Mouse (Mus musculus): ENCODE results near the gene Nrcam. TPM values are rescaled to one million over a fixed set of nuclear protein-coding genes. Genes with fewer than 3 reads are reported as not detected.

Gene Nrcam
- polyA plus RNA-seq, 2 experiments = 0.06 to 0.23 TPM

- no peak for ATAC-seq (ENCODE audit: insufficient read depth)
- no peak for TF ChIP-seq EP300 (IDR thresholded peaks at IDR 0.05; ENCODE audit: low read depth)
- TF ChIP-seq CTCF (IDR thresholded peaks at IDR 0.05; ENCODE audit: low read depth) = no peak
- DNase-seq (ENCODE audit: low read depth in 3 of 3, low spot score in 3 of 3) = no peak
Measured at GRCm38 (mm10) chr12:44480031-44480419, 151.3 kb downstream of the Nrcam start.

DNA sequence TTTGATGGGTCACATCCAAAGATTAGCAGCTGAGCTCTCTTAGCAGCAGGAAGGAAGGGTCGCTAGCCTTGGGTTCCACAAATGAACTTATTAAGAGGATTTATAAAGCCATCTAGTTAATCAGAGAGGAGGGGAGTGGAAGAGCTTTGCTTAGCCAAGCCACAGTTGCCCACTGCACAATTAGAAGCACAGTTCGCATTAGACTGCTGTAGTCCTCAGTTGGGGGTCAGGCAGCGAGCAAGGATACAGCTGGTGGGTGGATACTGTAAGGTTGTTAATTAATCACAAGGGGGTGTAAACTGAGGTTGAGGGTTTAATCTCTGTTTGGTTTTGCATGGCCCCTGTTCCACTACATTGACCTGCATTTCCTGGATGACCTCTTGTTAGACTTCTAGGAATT lies 152.7 kb downstream of the Nrcam start:
- H3K36me3 ChIP-seq (replicated peaks; ENCODE audit: control insufficient read depth, insufficient read depth, low read depth) = no peaks in the 10 kb centered on the region
- no peak overlapping the region for H3K9ac ChIP-seq (replicated peaks)
- TF ChIP-seq EP300 (IDR thresholded peaks at IDR 0.05; ENCODE audit: low read depth) = no peak
- no peak for TF ChIP-seq CTCF (IDR thresholded peaks at IDR 0.05; ENCODE audit: low read depth)

More at GRCm38 (mm10) chr12:44480031-44480419, 151.3 kb downstream of the Nrcam start:
- no peak overlapping the region for H3K27ac ChIP-seq
- H3K9me3 ChIP-seq (ENCODE audit: control insufficient read depth, low read length) = no peaks in the 10 kb centered on the region
- H3K4me2 ChIP-seq (ENCODE audit: low read depth) = no peak overlapping the region
- H3K4me3 ChIP-seq (ENCODE audit: insufficient read depth in 1 of 2, low read depth in 2 of 2, low read length in 2 of 2) = no peak overlapping the region
- H3K9ac ChIP-seq (replicated peaks) = no peak overlapping the region
- WGBS (ENCODE audit: insufficient replicate concordance) = 55% methylated on average over 2 of the region's 2 CpGs
- no peaks in the 10 kb centered on the region for H3K36me3 ChIP-seq (replicated peaks; ENCODE audit: control insufficient read depth, insufficient read depth, low read depth)
- H3K4me1 ChIP-seq (replicated peaks; ENCODE audit: control insufficient read depth in 2 of 2, insufficient read depth in 2 of 2, low read length in 1 of 2) = no peaks in the 10 kb centered on the region
- H3K27me3 ChIP-seq (ENCODE audit: control insufficient read depth, insufficient read depth, low read length) = no peaks in the 10 kb centered on the region

GRCm38 (mm10) chr12:44492759-44493479 lies 164.2 kb downstream of the Nrcam start:
- Histone ChIP-seq H3K9me3 (ENCODE audit: control insufficient read depth, low read length) (no peaks in the 10 kb centered on the region), H3K27ac (no peak overlapping the region), H3K4me2 (ENCODE audit: low read depth) (no peak overlapping the region), H3K4me3 (ENCODE audit: insufficient read depth in 1 of 2, low read depth in 2 of 2, low read length in 2 of 2) (no peak overlapping the region), H3K9ac (replicated peaks) (no peak overlapping the region), H3K27me3 (ENCODE audit: control insufficient read depth, insufficient read depth, low read length) (no peaks in the 10 kb centered on the region), H3K4me1 (replicated peaks; ENCODE audit: control insufficient read depth in 2 of 2, insufficient read depth in 2 of 2, low read length in 1 of 2) (no peaks in the 10 kb centered on the region), H3K36me3 (replicated peaks; ENCODE audit: control insufficient read depth, insufficient read depth, low read depth) (no peaks in the 10 kb centered on the region)
- ATAC-seq (ENCODE audit: insufficient read depth) (no peak), DNase-seq (ENCODE audit: low read depth in 3 of 3, low spot score in 3 of 3) (no peak)
- WGBS (ENCODE audit: insufficient replicate concordance) = 57% methylated on average over 5 of the region's 5 CpGs
- TF ChIP-seq EP300 (IDR thresholded peaks at IDR 0.05; ENCODE audit: low read depth) (no peak), CTCF (IDR thresholded peaks at IDR 0.05; ENCODE audit: low read depth) (no peak)

More for the DNA sequence above, 152.7 kb downstream of the Nrcam start:
- Histone ChIP-seq H3K4me1 (replicated peaks; ENCODE audit: control insufficient read depth in 2 of 2, insufficient read depth in 2 of 2, low read length in 1 of 2) (no peaks in the 10 kb centered on the region), H3K9me3 (ENCODE audit: control insufficient read depth, low read length) (no peaks in the 10 kb centered on the region), H3K27ac (no peak overlapping the region), H3K27me3 (ENCODE audit: control insufficient read depth, insufficient read depth, low read length) (no peaks in the 10 kb centered on the region), H3K4me2 (ENCODE audit: low read depth) (no peak overlapping the region), H3K4me3 (ENCODE audit: insufficient read depth in 1 of 2, low read depth in 2 of 2, low read length in 2 of 2) (no peak overlapping the region)
- 66% methylated on average over 3 of the region's 3 CpGs for WGBS (ENCODE audit: insufficient replicate concordance)
- DNase-seq (ENCODE audit: low read depth in 3 of 3, low spot score in 3 of 3) (no peak), ATAC-seq (ENCODE audit: insufficient read depth) (no peak)

DNA sequence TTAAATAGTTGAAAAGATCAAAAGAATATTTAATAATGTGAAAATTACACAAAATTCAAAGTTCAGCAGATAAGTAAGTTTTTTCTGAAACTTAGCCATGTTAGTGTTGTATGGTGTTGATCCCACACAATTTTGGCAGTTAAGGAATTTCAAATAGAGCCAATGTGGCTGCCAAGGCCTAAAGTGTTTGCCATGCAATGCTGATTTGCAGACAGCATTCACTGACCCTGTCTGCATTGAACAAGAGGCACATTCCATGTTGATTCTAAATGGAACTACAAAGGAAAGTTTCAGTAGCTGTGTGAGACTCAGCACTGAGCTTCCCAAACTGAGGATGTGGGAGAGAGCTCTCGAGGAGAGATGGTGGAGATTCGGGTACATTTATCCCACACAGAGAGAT lies 169.1 kb downstream of the Nrcam start:
- Histone ChIP-seq H3K27me3 (ENCODE audit: control insufficient read depth, insufficient read depth, low read length) (no peaks in the 10 kb centered on the region), H3K4me2 (ENCODE audit: low read depth) (no peak overlapping the region), H3K9ac (replicated peaks) (no peak overlapping the region), H3K9me3 (ENCODE audit: control insufficient read depth, low read length) (no peaks in the 10 kb centered on the region), H3K36me3 (replicated peaks; ENCODE audit: control insufficient read depth, insufficient read depth, low read depth) (no peaks in the 10 kb centered on the region), H3K4me3 (ENCODE audit: insufficient read depth in 1 of 2, low read depth in 2 of 2, low read length in 2 of 2) (no peak overlapping the region), H3K27ac (no peak overlapping the region), H3K4me1 (replicated peaks; ENCODE audit: control insufficient read depth in 2 of 2, insufficient read depth in 2 of 2, low read length in 1 of 2) (no peaks in the 10 kb centered on the region)
- DNase-seq (ENCODE audit: low read depth in 3 of 3, low spot score in 3 of 3) (no peak), ATAC-seq (ENCODE audit: insufficient read depth) (no peak)
- WGBS (ENCODE audit: insufficient replicate concordance) = 42% methylated on average over 2 of the region's 2 CpGs
- TF ChIP-seq EP300 (IDR thresholded peaks at IDR 0.05; ENCODE audit: low read depth) = no peak
- no peak for TF ChIP-seq CTCF (IDR thresholded peaks at IDR 0.05; ENCODE audit: low read depth)

GRCm38 (mm10) chr12:44498872-44499271 lies 170.2 kb downstream of the Nrcam start:
- ATAC-seq (ENCODE audit: insufficient read depth) (no peak), DNase-seq (ENCODE audit: low read depth in 3 of 3, low spot score in 3 of 3) (no peak)
- Histone ChIP-seq H3K27ac (no peak overlapping the region), H3K27me3 (ENCODE audit: control insufficient read depth, insufficient read depth, low read length) (no peaks in the 10 kb centered on the region), H3K4me1 (replicated peaks; ENCODE audit: control insufficient read depth in 2 of 2, insufficient read depth in 2 of 2, low read length in 1 of 2) (no peaks in the 10 kb centered on the region), H3K4me3 (ENCODE audit: insufficient read depth in 1 of 2, low read depth in 2 of 2, low read length in 2 of 2) (no peak overlapping the region), H3K36me3 (replicated peaks; ENCODE audit: control insufficient read depth, insufficient read depth, low read depth) (no peaks in the 10 kb centered on the region), H3K9me3 (ENCODE audit: control insufficient read depth, low read length) (no peaks in the 10 kb centered on the region), H3K9ac (replicated peaks) (no peak overlapping the region), H3K4me2 (ENCODE audit: low read depth) (no peak overlapping the region)
- TF ChIP-seq EP300 (IDR thresholded peaks at IDR 0.05; ENCODE audit: low read depth) = no peak
- TF ChIP-seq CTCF (IDR thresholded peaks at IDR 0.05; ENCODE audit: low read depth) = no peak
- 61% methylated on average over 5 of the region's 5 CpGs for WGBS (ENCODE audit: insufficient replicate concordance)

Data from liver, embryonic 14.5 days (tissue).